Mouse (Mus musculus) right cerebral cortex, postnatal 36 days (tissue): Measurements from ENCODE around the gene Rab12.

Experiments used
- DNase-seq, 2 experiments: peaks; one replicate each; pipeline ENCODE4 v3.0.0; 2022; ENCODE audit warnings: low spot score in 2 of 2, mixed read lengths in 1 of 2

Rab12 gene

GRCm38 (mm10) chr17:66448421-66449405 lies 70.8 kb downstream of the Rab12 start:
- DNase-seq, result no peak

- DNase-seq, result no peak
These were observed 71.6 kb downstream of the Rab12 start for GRCm38 (mm10) chr17:66447978-66448377.

- no peak for DNase-seq
These were observed 72.6 kb downstream of the Rab12 start for GRCm38 (mm10) chr17:66447007-66447312.

GRCm38 (mm10) chr17:66446196-66447006 lies 73.1 kb downstream of the Rab12 start:
- DNase-seq, result no peak
